Mouse (Mus musculus) CH12.LX (cell line): ENCODE data around the gene Ifnar1. TPM values are rescaled to one million over a fixed set of nuclear protein-coding genes. Genes with fewer than 3 reads are reported as not detected.
A peak's percentile ranks its signal among the peaks of the same experiment; 100 is the strongest.

Experiments
- DNase-seq: peaks from one replicate; pipeline ENCODE4 v3.0.0-alpha.2; 2013; ENCODE audit errors: extremely low read depth
- H3K27ac ChIP-seq: 2 replicates; pipeline ENCODE4 v1.5.1; 2012; ENCODE audit warnings: low read depth, mild to moderate bottlenecking, control low read depth, moderate library complexity; ENCODE audit not compliant: insufficient read depth
- H3K27me3 ChIP-seq: replicated peaks from 2 replicates; pipeline ENCODE3; 2012; ENCODE audit warnings: inconsistent platforms
- H3K36me3 ChIP-seq, 2 experiments: replicated peaks in 1 of 2; 2 replicates each; pipeline versions ENCODE3 to v1.6.1; 2012; ENCODE audit warnings: inconsistent platforms in 1 of 2, low read length in 1 of 2, mild to moderate bottlenecking in 1 of 2, mixed read lengths in 1 of 2, moderate library complexity in 1 of 2; ENCODE audit not compliant: control insufficient read depth in 1 of 2, insufficient read depth in 1 of 2
- H3K4me1 ChIP-seq, 2 experiments: 2 replicates each; pipeline ENCODE4 v1.6.1; 2012; ENCODE audit warnings: inconsistent platforms in 1 of 2, moderate library complexity in 1 of 2; ENCODE audit not compliant: insufficient read depth in 2 of 2, control insufficient read depth in 1 of 2
- H3K4me2 ChIP-seq: 2 replicates; pipeline ENCODE4 v1.6.1; 2012; ENCODE audit warnings: low read depth, mild to moderate bottlenecking, control low read depth; ENCODE audit not compliant: poor library complexity, insufficient read depth, severe bottlenecking
- H3K4me3 ChIP-seq, 3 experiments: fragments of 150-350 bp in 1 of 3; sonication (generic) in 1 of 3; replicated peaks in 1 of 3; 2 replicates each; pipeline versions ENCODE3 to v1.5.1; 2011 to 2012; ENCODE audit warnings: low read depth in 2 of 3, low read length in 2 of 3, mild to moderate bottlenecking in 2 of 3, moderate library complexity in 2 of 3, control low read depth in 1 of 3, improper control_type of control experiment in 1 of 3, inconsistent platforms in 1 of 3, mixed read lengths in 1 of 3; ENCODE audit not compliant: poor library complexity in 1 of 3
- H3K79me2 ChIP-seq: replicated peaks from 2 replicates; pipeline ENCODE4 v1.6.1; 2012; ENCODE audit warnings: mild to moderate bottlenecking, moderate library complexity; ENCODE audit not compliant: control insufficient read depth, poor library complexity, insufficient read depth, severe bottlenecking; ENCODE audit errors: extremely low read depth
- H3K9ac ChIP-seq: 2 replicates; pipeline ENCODE4 v1.6.1; 2012; ENCODE audit warnings: low read depth, mild to moderate bottlenecking, control low read depth, moderate library complexity; ENCODE audit not compliant: insufficient read depth
- H3K9me3 ChIP-seq: replicated peaks from 2 replicates; pipeline ENCODE3; 2012; ENCODE audit warnings: low read length, inconsistent platforms, mixed read lengths
- BHLHE40 ChIP-seq: IDR thresholded peaks from 2 replicates; pipeline ENCODE4 v1.6.1; 2011; ENCODE audit warnings: mild to moderate bottlenecking, low read depth, low read length, improper control_type of control experiment
- CHD1 ChIP-seq: IDR thresholded peaks from 2 replicates; pipeline ENCODE4 v1.6.1; 2012; ENCODE audit warnings: low read depth, low read length, improper control_type of control experiment, inconsistent platforms
- CHD2 ChIP-seq: IDR thresholded peaks from 2 replicates; pipeline ENCODE4 v1.6.1; 2011; ENCODE audit warnings: low read length, improper control_type of control experiment
- CTCF ChIP-seq, 2 experiments: IDR thresholded peaks in 1 of 2; conservative IDR thresholded peaks in 1 of 2; 2 replicates each; pipeline ENCODE4 v1.5.1; 2011 to 2012; ENCODE audit warnings: low read depth in 2 of 2, low read length in 2 of 2, improper control_type of control experiment in 1 of 2, inconsistent platforms in 1 of 2, mild to moderate bottlenecking in 1 of 2, moderate library complexity in 1 of 2
- EP300 ChIP-seq: IDR thresholded peaks from 2 replicates; pipeline ENCODE4 v1.6.1; 2011; ENCODE audit warnings: low read length, improper control_type of control experiment
- ETS1 ChIP-seq: conservative IDR thresholded peaks from 2 replicates; pipeline ENCODE4 v1.6.1; 2012; ENCODE audit warnings: low read depth, mild to moderate bottlenecking, inconsistent platforms, low read length, improper control_type of control experiment, moderate library complexity
- GABPA ChIP-seq: IDR thresholded peaks from 2 replicates; pipeline ENCODE4 v1.6.1; 2012; ENCODE audit warnings: low read depth, low read length, improper control_type of control experiment, inconsistent platforms; ENCODE audit not compliant: insufficient replicate concordance
- HCFC1 ChIP-seq: IDR thresholded peaks from 2 replicates; pipeline ENCODE4 v1.6.1; 2012; ENCODE audit warnings: low read depth, mild to moderate bottlenecking, inconsistent platforms, low read length, improper control_type of control experiment
- IRF4 ChIP-seq: IDR thresholded peaks from 2 replicates; pipeline ENCODE4 v1.6.1; 2014; ENCODE audit warnings: low read depth, mild to moderate bottlenecking, inconsistent platforms, low read length, improper control_type of control experiment
- JUN ChIP-seq: IDR thresholded peaks from 2 replicates; pipeline ENCODE4 v1.6.1; 2011; ENCODE audit warnings: low read depth, mild to moderate bottlenecking, low read length, improper control_type of control experiment, moderate library complexity; ENCODE audit not compliant: insufficient read depth
- JUND ChIP-seq: conservative IDR thresholded peaks from 2 replicates; pipeline ENCODE4 v1.6.1; 2011; ENCODE audit warnings: low read depth, low read length, improper control_type of control experiment
- KAT2A ChIP-seq: IDR thresholded peaks from 2 replicates; pipeline ENCODE4 v1.6.1; 2012; ENCODE audit warnings: low read length, improper control_type of control experiment, inconsistent platforms; ENCODE audit not compliant: insufficient replicate concordance
- MAFK ChIP-seq: IDR thresholded peaks from 2 replicates; pipeline ENCODE4 v1.6.1; 2011; ENCODE audit warnings: low read length, improper control_type of control experiment; ENCODE audit not compliant: insufficient replicate concordance
- MAX ChIP-seq: IDR thresholded peaks from 2 replicates; pipeline ENCODE4 v1.6.1; 2011; ENCODE audit warnings: low read length, improper control_type of control experiment
- MAZ ChIP-seq: IDR thresholded peaks from 2 replicates; pipeline ENCODE4 v1.6.1; 2012; ENCODE audit warnings: low read depth, mild to moderate bottlenecking, inconsistent platforms, low read length, improper control_type of control experiment, moderate library complexity
- MEF2A ChIP-seq: IDR thresholded peaks from 2 replicates; pipeline ENCODE4 v1.6.1; 2014; ENCODE audit warnings: low read depth, mild to moderate bottlenecking, inconsistent platforms, low read length, improper control_type of control experiment, borderline replicate concordance
- MYC ChIP-seq: IDR thresholded peaks from 2 replicates; pipeline ENCODE4 v1.6.1; 2011; ENCODE audit warnings: low read depth, mild to moderate bottlenecking, improper control_type of control experiment, low read length
- NELFE ChIP-seq: IDR thresholded peaks from 2 replicates; pipeline ENCODE4 v1.6.1; 2011; ENCODE audit warnings: low read depth, low read length, improper control_type of control experiment
- NRF1 ChIP-seq: IDR thresholded peaks from 2 replicates; pipeline ENCODE4 v1.6.1; 2014; ENCODE audit warnings: low read depth, mild to moderate bottlenecking, inconsistent platforms, low read length, improper control_type of control experiment, moderate library complexity
- PAX5 ChIP-seq: IDR thresholded peaks from 2 replicates; pipeline ENCODE4 v1.6.1; 2012; ENCODE audit warnings: low read length, inconsistent platforms, mixed read lengths
- POLR2A ChIP-seq: IDR thresholded peaks from 2 replicates; pipeline ENCODE4 v1.6.1; 2011; ENCODE audit warnings: low read depth, mild to moderate bottlenecking, improper control_type of control experiment, low read length
- POLR2AphosphoS2 ChIP-seq: IDR thresholded peaks from 2 replicates; pipeline ENCODE4 v1.6.1; 2011; ENCODE audit warnings: low read depth, low read length, improper control_type of control experiment
- RCOR1 ChIP-seq: conservative IDR thresholded peaks from 2 replicates; pipeline ENCODE4 v1.6.1; 2012; ENCODE audit warnings: low read depth, mild to moderate bottlenecking, inconsistent platforms, low read length, improper control_type of control experiment
- SIN3A ChIP-seq: IDR thresholded peaks from 2 replicates; pipeline ENCODE4 v1.6.1; 2012; ENCODE audit warnings: low read length, improper control_type of control experiment, inconsistent platforms
- SMC3 ChIP-seq: IDR thresholded peaks from 2 replicates; pipeline ENCODE4 v1.6.1; 2011; ENCODE audit warnings: low read depth, low read length, improper control_type of control experiment
- TBP ChIP-seq: conservative IDR thresholded peaks from 2 replicates; pipeline ENCODE4 v1.6.1; 2011; ENCODE audit warnings: low read depth, low read length, improper control_type of control experiment
- TCF12 ChIP-seq: IDR thresholded peaks from 2 replicates; pipeline ENCODE4 v1.6.1; 2014; ENCODE audit warnings: low read depth, mild to moderate bottlenecking, inconsistent platforms, low read length, improper control_type of control experiment
- UBTF ChIP-seq: IDR thresholded peaks from 2 replicates; pipeline ENCODE4 v1.6.1; 2012; ENCODE audit warnings: low read depth, mild to moderate bottlenecking, inconsistent platforms, low read length, improper control_type of control experiment, moderate library complexity
- USF2 ChIP-seq: conservative IDR thresholded peaks from 2 replicates; pipeline ENCODE4 v1.6.1; 2011; ENCODE audit warnings: low read depth, low read length, improper control_type of control experiment
- ZC3H11A ChIP-seq: IDR thresholded peaks from 2 replicates; pipeline ENCODE4 v1.6.1; 2012; ENCODE audit warnings: low read depth, mild to moderate bottlenecking, inconsistent platforms, low read length, improper control_type of control experiment
- ZKSCAN1 ChIP-seq: IDR thresholded peaks from 2 replicates; pipeline ENCODE4 v1.6.1; 2012; ENCODE audit warnings: low read depth, inconsistent platforms, low read length, improper control_type of control experiment, borderline replicate concordance
- ZMIZ1 ChIP-seq: IDR thresholded peaks from 2 replicates; pipeline ENCODE4 v1.6.1; 2012; ENCODE audit warnings: low read depth, mild to moderate bottlenecking, inconsistent platforms, low read length, improper control_type of control experiment
- dilution Hi-C: fragments of 300-500 bp; cut with MboI; formaldehyde crosslinking; loops from 2 replicates; pipeline ENCODE4 v1.14.3; 2020; ENCODE audit warnings: low sequenced_read_pairs; ENCODE audit not compliant: extremely low pct_unique_long_range_greater_than_20kb, extremely low pct_ligation_motif_present
- in situ Hi-C: fragments of 300-500 bp; cut with MboI; formaldehyde crosslinking; loops from 3 replicates; pipeline ENCODE4 v1.14.3; 2019; ENCODE audit warnings: low sequenced_read_pairs, low pct_ligation_motif_present, low pct_unique_long_range_greater_than_20kb, mixed read lengths
- polyA plus RNA-seq: library from polyadenylated mRNA; unstranded; fragments of >175 nt; gene quantifications from 2 replicates; pipeline ENCODE4 v1.2.1, GENCODE M21; 2012; ENCODE audit warnings: low read depth; ENCODE audit not compliant: insufficient read length
- total RNA-seq, 2 experiments: library from RNA; depleted of rRNA; stranded (reverse); fragments of 300-350 nt in 1 of 2; fragments of >200 nt in 1 of 2; gene quantifications; 2 replicates each; pipeline ENCODE4 v1.2.3; 2012 to 2014

Gene Ifnar1
- total and polyA plus RNA-seq, 3 experiments, result 32.8 to 49.4 (median 40.3) TPM

GRCm38 (mm10) chr16:91478067-91478466 lies 7.0 kb upstream of the Ifnar1 start:
- no peak overlapping the region for H3K27ac ChIP-seq
- peaks cover 18 to 67% of the 10 kb centered on the region in 2 experiments for H3K4me1 ChIP-seq
- no peaks in the 10 kb centered on the region for H3K79me2 ChIP-seq
- no peak for DNase-seq
- H3K9me3 ChIP-seq, result peaks cover 2% of the 10 kb centered on the region
- no peak overlapping the region for H3K9ac ChIP-seq
- H3K4me3 ChIP-seq, result no peak overlapping the region
- H3K4me2 ChIP-seq, result no peak overlapping the region
- TF ChIP-seq MAX (no peak), KAT2A (no peak), ETS1 (no peak), JUND (no peak), CHD1 (no peak), CTCF (conservative IDR thresholded peaks at IDR 0.05 in 1 of 2, IDR thresholded peaks at IDR 0.05 in 1 of 2; ENCODE audit: low read depth in 2 of 2, low read length in 2 of 2) (no peak), MAFK (no peak), ZC3H11A (no peak), HCFC1 (no peak)
- dilution Hi-C loops, result no loop called here
- in situ Hi-C loops, result no loop called here
- H3K36me3 ChIP-seq, result no peaks in the 10 kb centered on the region
- H3K27me3 ChIP-seq, result no peaks in the 10 kb centered on the region

- in situ Hi-C loops, result loop anchor here (10.0 kb wide), 1 partner anchor 116 kb away; no protein-coding TSS in a partner anchor
- DNase-seq, result peak; percentile 96
- H3K9me3 ChIP-seq, result no peaks in the 10 kb centered on the region
- peaks cover 3% of the 10 kb centered on the region; the same call in 1 of the 2 replicates for H3K79me2 ChIP-seq
- no peak overlapping the region for H3K9ac ChIP-seq
- peak overlapping the region; percentile 40 for H3K27ac ChIP-seq
- no peak overlapping the region for H3K4me2 ChIP-seq
- no peaks in the 10 kb centered on the region for H3K36me3 ChIP-seq
- H3K4me1 ChIP-seq, result peaks cover 15 to 62% of the 10 kb centered on the region in 2 experiments
- no peaks in the 10 kb centered on the region for H3K27me3 ChIP-seq
- dilution Hi-C loops, result no loop called here
- no peak overlapping the region for H3K4me3 ChIP-seq
- no peak for TF ChIP-seq POLR2A
- TF ChIP-seq TBP, result 0 out of 2 replicates have a peak, but pooled peaks have one; percentile 47
- no peak for TF ChIP-seq USF2
- TF ChIP-seq MAZ, result peak; percentile 93; the same call in 1 of the 2 replicates
- TF ChIP-seq TCF12, result peak; percentile 95
- TF ChIP-seq JUND, result no peak
- peak; percentile 74 for TF ChIP-seq ETS1
- peak; percentile 90 for TF ChIP-seq IRF4
- TF ChIP-seq MYC, result no peak; the same call in 1 of the 2 replicates
- no peak for TF ChIP-seq POLR2AphosphoS2
- TF ChIP-seq BHLHE40, result peak; percentile 79
- no peak for TF ChIP-seq CTCF (conservative IDR thresholded peaks at IDR 0.05 in 1 of 2, IDR thresholded peaks at IDR 0.05 in 1 of 2; ENCODE audit: low read depth in 2 of 2, low read length in 2 of 2)
- no peak for TF ChIP-seq ZMIZ1
- TF ChIP-seq EP300, result peak; percentile 90
- TF ChIP-seq MAFK, result peak; percentile 75; the same call in 1 of the 2 replicates
- no peak for TF ChIP-seq JUN
- TF ChIP-seq MAX, result no peak
- TF ChIP-seq UBTF, result no peak
- no peak for TF ChIP-seq SMC3
- peak; percentile 52; the same call in 1 of the 2 replicates for TF ChIP-seq MEF2A
- no peak for TF ChIP-seq ZC3H11A
- TF ChIP-seq NRF1, result no peak
- no peak for TF ChIP-seq KAT2A
- TF ChIP-seq CHD2, result no peak
- no peak for TF ChIP-seq ZKSCAN1
- TF ChIP-seq SIN3A, result no peak
- TF ChIP-seq RCOR1, result no peak
- TF ChIP-seq HCFC1, result peak; percentile 52
- TF ChIP-seq CHD1, result no peak
- no peak for TF ChIP-seq NELFE
- no peak for TF ChIP-seq PAX5
- TF ChIP-seq GABPA, result no peak
Measured at GRCm38 (mm10) chr16:91480517-91480916, 4.5 kb upstream of the Ifnar1 start.
